Mouse (Mus musculus): ENCODE measurements around the gene Obscn. TPM values are rescaled to one million over a fixed set of nuclear protein-coding genes. Genes with fewer than 3 reads are reported as not detected.

Obscn gene
- polyA plus RNA-seq, 1 experiment from 2014 or later = 0.75 TPM

DNA sequence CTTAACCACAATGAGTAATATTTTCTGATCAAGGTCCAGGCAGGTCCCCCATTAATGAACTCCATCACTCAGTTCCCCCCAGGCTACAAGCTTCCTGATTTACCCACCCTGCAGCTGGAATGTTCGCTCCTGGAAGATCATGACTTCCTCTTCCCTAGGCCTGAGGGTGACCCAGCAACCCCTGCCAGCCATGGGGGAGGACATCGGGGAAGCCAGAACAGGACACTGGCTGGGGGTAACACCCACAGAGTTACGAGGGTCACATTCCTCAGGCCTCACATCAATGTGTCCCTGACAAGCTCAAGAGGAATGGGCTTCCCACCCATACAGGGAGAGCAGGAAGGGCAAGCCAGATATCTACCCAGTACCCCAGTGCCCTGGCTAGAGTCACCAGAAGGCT lies 33.6 kb upstream of the Obscn start:
- no peak overlapping the region for H3K27ac ChIP-seq (ENCODE audit: low read length)
- no peak overlapping the region for H3K4me3 ChIP-seq (ENCODE audit: low read depth, low read length)
- no peak overlapping the region for H3K9ac ChIP-seq (replicated peaks; ENCODE audit: low read depth, low read length)
- H3K9me3 ChIP-seq (ENCODE audit: control insufficient read depth, low read depth, low read length) = no peaks in the 10 kb centered on the region
- no peak for ATAC-seq (ENCODE audit: insufficient number of reproducible peaks, insufficient read depth, low FRiP score, low read depth)
- H3K4me2 ChIP-seq (replicated peaks; ENCODE audit: low read depth, low read length) = no peak overlapping the region
- H3K36me3 ChIP-seq (ENCODE audit: control insufficient read depth, insufficient read depth, low read length) = no peaks in the 10 kb centered on the region
- 50% methylated on average over 3 of the region's 3 CpGs for WGBS
- H3K4me1 ChIP-seq (ENCODE audit: control insufficient read depth, insufficient read depth, low read length) = no peaks in the 10 kb centered on the region
- H3K27me3 ChIP-seq (ENCODE audit: control insufficient read depth, insufficient read depth, low read length) = no peaks in the 10 kb centered on the region; the same call in 1 of the 2 replicates

DNA sequence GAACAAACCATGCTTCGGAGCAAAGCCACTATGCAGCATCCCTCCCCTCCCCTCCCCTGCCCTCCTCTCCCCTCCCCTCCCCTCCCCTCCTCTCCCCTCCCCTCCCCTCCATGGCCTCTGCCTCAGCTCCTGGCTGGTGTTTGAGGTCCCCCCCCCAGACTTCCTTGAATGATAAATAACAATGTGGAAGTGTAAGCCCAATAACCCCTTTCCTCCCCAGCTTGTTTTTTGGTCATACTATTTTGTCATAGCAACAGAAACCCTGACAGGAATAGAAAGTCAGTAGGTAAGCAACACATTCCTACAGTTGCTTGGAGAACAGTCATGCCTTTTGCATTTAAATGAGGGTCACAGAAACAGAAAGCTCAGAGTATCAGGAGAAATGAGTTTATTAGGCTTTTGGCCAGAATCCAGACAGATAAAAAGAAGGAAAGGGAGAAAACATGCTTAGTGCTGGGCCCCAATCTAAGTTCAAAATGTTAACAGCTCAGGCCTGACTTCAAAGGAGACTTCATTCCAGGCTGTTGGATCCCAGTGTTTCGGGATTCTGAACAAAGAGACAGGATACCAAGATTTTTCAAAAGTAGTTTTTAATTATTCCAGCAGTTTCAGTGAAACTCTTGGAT lies 29.5 kb upstream of the Obscn start:
- Histone ChIP-seq H3K9ac (replicated peaks; ENCODE audit: low read depth, low read length) (no peak overlapping the region), H3K4me3 (ENCODE audit: low read depth, low read length) (no peak overlapping the region), H3K9me3 (ENCODE audit: control insufficient read depth, low read depth, low read length) (no peaks in the 10 kb centered on the region), H3K4me1 (ENCODE audit: control insufficient read depth, insufficient read depth, low read length) (0 out of 2 replicates have a peak, but pooled peaks cover 5% of the 10 kb centered on the region), H3K36me3 (ENCODE audit: control insufficient read depth, insufficient read depth, low read length) (no peaks in the 10 kb centered on the region), H3K27ac (ENCODE audit: low read length) (no peak overlapping the region), H3K27me3 (ENCODE audit: control insufficient read depth, insufficient read depth, low read length) (no peaks in the 10 kb centered on the region), H3K4me2 (replicated peaks; ENCODE audit: low read depth, low read length) (no peak overlapping the region)
- WGBS = 60% methylated on average over 2 of the region's 2 CpGs
- no peak for ATAC-seq (ENCODE audit: insufficient number of reproducible peaks, insufficient read depth, low FRiP score, low read depth)

DNA sequence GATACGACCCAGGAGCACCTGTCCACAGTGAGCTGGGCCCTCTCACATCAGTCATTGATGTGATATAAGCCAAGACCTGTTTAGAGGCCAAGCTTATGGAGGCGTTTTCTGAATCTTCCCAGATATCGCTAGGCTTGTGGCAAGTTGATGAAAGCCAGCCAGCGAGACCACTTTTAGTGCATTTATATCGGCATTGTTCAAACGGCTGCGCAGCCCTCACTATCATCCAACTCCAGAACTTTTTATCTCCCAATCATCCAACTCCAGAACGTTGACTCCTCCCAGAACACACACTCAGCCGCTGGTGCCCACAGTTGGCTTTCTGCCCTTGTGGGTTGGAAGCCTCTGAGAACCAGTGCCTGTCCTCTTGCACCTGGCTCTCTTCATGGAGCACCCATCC lies 28.2 kb upstream of the Obscn start:
- ATAC-seq (ENCODE audit: insufficient number of reproducible peaks, insufficient read depth, low FRiP score, low read depth) = no peak
- Histone ChIP-seq H3K27me3 (ENCODE audit: control insufficient read depth, insufficient read depth, low read length) (no peaks in the 10 kb centered on the region), H3K4me1 (ENCODE audit: control insufficient read depth, insufficient read depth, low read length) (0 out of 2 replicates have a peak, but pooled peaks cover 5% of the 10 kb centered on the region), H3K4me2 (replicated peaks; ENCODE audit: low read depth, low read length) (peak overlapping the region; percentile 57), H3K36me3 (ENCODE audit: control insufficient read depth, insufficient read depth, low read length) (no peaks in the 10 kb centered on the region), H3K27ac (ENCODE audit: low read length) (peak overlapping the region; percentile 98), H3K9me3 (ENCODE audit: control insufficient read depth, low read depth, low read length) (no peaks in the 10 kb centered on the region), H3K4me3 (ENCODE audit: low read depth, low read length) (peak overlapping the region; percentile 62; the same call in 1 of the 2 replicates), H3K9ac (replicated peaks; ENCODE audit: low read depth, low read length) (no peak overlapping the region)
- WGBS = 79% methylated on average over 9 of the region's 9 CpGs

DNA sequence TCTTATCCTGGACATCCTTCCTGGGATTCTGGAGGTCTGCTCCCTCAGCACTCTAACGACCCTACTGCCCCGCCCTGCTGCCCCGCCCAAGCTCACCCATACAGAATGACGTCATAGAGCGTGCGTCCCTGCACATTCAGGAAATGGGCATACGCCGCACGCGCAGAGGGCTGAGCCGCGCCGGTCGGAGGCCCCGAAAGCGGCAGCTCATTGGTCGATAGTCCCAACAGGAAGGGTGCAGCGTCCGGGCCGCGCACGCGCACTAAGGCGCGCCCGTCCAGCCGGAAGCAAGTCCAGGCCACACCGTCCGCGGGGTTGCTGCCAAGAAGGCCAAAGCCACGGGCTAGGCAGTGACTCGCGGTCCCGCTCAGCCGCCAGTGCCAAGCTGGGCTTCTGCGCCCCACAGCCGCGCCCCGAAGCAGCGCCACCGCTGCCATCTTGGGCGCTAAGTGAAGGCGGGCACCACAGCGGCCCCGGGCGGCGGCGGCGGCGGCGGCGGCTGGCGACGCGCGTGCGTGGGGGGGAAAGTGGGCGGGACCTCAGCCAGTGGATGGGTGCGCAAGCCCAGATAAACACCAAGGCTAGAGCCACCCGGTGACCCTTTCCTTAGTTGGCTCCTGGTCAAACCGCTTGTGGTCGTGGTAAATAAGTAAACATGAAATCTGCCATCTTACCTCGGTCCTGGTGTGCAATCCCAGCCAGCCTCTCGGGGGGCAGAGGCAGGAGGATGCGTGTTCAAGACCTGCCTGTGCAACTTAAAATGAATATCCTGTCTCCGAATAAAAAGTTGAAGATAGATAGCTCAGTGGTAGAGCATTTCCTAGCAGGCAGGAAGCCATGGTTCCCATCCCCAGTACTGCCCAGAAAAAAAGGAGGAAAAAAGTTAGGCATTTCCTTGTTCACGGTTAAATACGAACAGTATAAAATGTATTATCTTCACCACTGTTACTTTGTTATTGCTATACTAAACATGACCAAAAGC lies 27.3 kb upstream of the Obscn start, which contains the start of gene Iba57:
Iba57 (minus strand) TSS at position 485 of the 982 bp plus-strand sequence.
- peak within 1 kb of the TSS; percentile 77 for H3K9ac ChIP-seq (replicated peaks; ENCODE audit: low read depth, low read length)
- H3K27me3 ChIP-seq (ENCODE audit: control insufficient read depth, insufficient read depth, low read length) = no peaks in the 10 kb centered on the region
- peaks cover under 1% of the 10 kb centered on the region; the same call in 1 of the 2 replicates for H3K36me3 ChIP-seq (ENCODE audit: control insufficient read depth, insufficient read depth, low read length)
- H3K9me3 ChIP-seq (ENCODE audit: control insufficient read depth, low read depth, low read length) = no peaks in the 10 kb centered on the region
- WGBS = 3% methylated on average over 63 of the region's 68 CpGs
- peak within 1 kb of the TSS; percentile 57 for H3K4me2 ChIP-seq (replicated peaks; ENCODE audit: low read depth, low read length)
- H3K4me3 ChIP-seq (ENCODE audit: low read depth, low read length) = peak within 1 kb of the TSS; percentile 62
- ATAC-seq (ENCODE audit: insufficient number of reproducible peaks, insufficient read depth, low FRiP score, low read depth) = peak; percentile 98
- peak within 1 kb of the TSS; percentile 98 for H3K27ac ChIP-seq (ENCODE audit: low read length)
- 0 out of 2 replicates have a peak, but pooled peaks cover 5% of the 10 kb centered on the region for H3K4me1 ChIP-seq (ENCODE audit: control insufficient read depth, insufficient read depth, low read length)

DNA sequence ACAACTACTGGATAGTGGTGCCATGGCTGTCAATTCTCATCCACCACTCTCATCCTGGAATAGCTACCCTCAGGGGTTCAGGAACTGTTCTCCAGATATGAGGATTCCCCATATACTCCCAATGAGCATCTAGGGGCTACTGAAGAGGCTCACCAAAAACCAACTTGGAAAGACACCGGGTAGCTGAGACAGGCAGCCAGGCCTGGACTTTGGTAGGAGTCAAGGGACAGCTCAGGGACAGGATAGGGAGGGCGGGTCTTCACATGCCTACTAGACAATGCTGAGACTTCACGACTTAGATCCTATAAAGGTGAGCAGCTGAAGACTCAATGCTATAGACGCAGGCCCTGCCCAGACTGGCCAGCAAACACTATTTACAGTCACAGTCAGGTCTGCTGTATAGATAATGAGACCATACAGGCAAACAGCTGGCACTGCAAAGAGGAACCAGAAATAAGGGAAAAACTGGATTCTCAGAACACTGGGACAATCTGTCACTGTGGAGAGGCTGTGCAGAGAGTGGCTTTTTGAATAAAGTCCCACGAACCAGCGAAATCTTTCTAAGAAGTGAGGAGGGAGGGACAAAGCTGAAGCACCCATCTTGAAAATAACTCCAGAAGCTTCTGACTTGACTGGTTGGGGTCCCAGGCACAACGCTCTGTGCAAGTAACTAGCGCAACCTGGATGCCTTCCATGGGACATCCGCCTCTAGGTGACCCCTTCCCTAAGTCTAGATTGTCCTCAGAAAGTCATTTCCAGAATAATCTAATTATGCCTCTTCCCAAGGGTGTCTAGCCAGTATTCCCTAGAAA lies 26.4 kb upstream of the Obscn start:
- WGBS = 54% methylated on average over 9 of the region's 9 CpGs
- no peaks in the 10 kb centered on the region for H3K27me3 ChIP-seq (ENCODE audit: control insufficient read depth, insufficient read depth, low read length)
- H3K9me3 ChIP-seq (ENCODE audit: control insufficient read depth, low read depth, low read length) = no peaks in the 10 kb centered on the region
- H3K4me1 ChIP-seq (ENCODE audit: control insufficient read depth, insufficient read depth, low read length) = 0 out of 2 replicates have a peak, but pooled peaks cover 5% of the 10 kb centered on the region
- H3K27ac ChIP-seq (ENCODE audit: low read length) = peak overlapping the region; percentile 1; the same call in 1 of the 2 replicates
- peak overlapping the region; percentile 62 for H3K4me3 ChIP-seq (ENCODE audit: low read depth, low read length)
- peak overlapping the region; percentile 56 for H3K4me2 ChIP-seq (replicated peaks; ENCODE audit: low read depth, low read length)
- no peak for ATAC-seq (ENCODE audit: insufficient number of reproducible peaks, insufficient read depth, low FRiP score, low read depth)
- peaks cover 8% of the 10 kb centered on the region; the same call in 1 of the 2 replicates for H3K36me3 ChIP-seq (ENCODE audit: control insufficient read depth, insufficient read depth, low read length)
- H3K9ac ChIP-seq (replicated peaks; ENCODE audit: low read depth, low read length) = peak overlapping the region; percentile 0; the same call in 1 of the 2 replicates

DNA sequence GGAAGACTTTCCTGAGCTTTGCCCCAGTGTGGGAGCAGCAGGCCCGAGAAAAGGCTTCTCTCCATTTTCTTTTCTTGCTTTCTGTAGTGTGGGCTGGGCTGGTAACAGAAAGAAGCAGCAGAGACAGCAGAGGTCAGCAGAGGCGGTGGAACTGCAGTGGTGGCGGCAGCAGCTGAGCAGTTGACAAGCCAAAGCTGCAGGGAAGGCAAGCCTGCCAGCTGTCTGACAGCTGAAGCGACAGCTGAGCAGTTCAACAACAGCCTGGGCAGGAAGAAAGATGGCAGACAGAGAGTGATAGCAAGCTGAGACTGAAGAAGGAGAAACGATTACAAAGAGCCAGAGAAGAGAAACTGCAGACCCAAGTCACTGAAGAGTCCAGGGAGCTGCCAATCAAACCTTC lies 25.2 kb upstream of the Obscn start:
- no peak overlapping the region for H3K27ac ChIP-seq (ENCODE audit: low read length)
- H3K4me2 ChIP-seq (replicated peaks; ENCODE audit: low read depth, low read length) = no peak overlapping the region
- WGBS = 71% methylated on average over 5 of the region's 5 CpGs
- H3K36me3 ChIP-seq (ENCODE audit: control insufficient read depth, insufficient read depth, low read length) = peaks cover 8% of the 10 kb centered on the region; the same call in 1 of the 2 replicates
- H3K27me3 ChIP-seq (ENCODE audit: control insufficient read depth, insufficient read depth, low read length) = no peaks in the 10 kb centered on the region
- no peak for ATAC-seq (ENCODE audit: insufficient number of reproducible peaks, insufficient read depth, low FRiP score, low read depth)
- 0 out of 2 replicates have a peak, but pooled peaks cover 5% of the 10 kb centered on the region for H3K4me1 ChIP-seq (ENCODE audit: control insufficient read depth, insufficient read depth, low read length)
- no peak overlapping the region for H3K9ac ChIP-seq (replicated peaks; ENCODE audit: low read depth, low read length)
- H3K4me3 ChIP-seq (ENCODE audit: low read depth, low read length) = no peak overlapping the region
- no peaks in the 10 kb centered on the region for H3K9me3 ChIP-seq (ENCODE audit: control insufficient read depth, low read depth, low read length)

DNA sequence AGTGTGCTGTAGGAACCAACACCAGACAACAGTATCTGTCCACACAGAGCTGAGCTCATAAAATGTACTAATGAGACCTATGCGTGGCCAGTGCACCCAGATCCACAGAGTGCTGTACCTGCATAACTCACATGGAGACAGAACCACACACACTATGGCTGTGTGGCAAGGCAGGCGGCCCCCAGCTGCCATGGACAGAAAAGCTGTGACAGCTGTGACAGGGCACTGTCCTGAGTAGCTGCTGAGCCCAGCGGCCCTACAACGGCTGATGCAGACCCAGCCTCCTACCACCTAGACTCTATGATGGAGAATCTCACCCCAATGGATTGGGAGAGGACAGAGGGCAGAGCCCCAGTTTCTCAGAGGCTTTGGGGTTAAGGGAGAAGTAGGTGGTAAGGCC lies 23.4 kb upstream of the Obscn start:
- WGBS = 86% methylated on average over 4 of the region's 4 CpGs

More for the DNA sequence above, 23.4 kb upstream of the Obscn start:
- Histone ChIP-seq H3K36me3 (ENCODE audit: control insufficient read depth, insufficient read depth, low read length) (peaks cover 8% of the 10 kb centered on the region; the same call in 1 of the 2 replicates), H3K9ac (replicated peaks; ENCODE audit: low read depth, low read length) (no peak overlapping the region), H3K4me2 (replicated peaks; ENCODE audit: low read depth, low read length) (no peak overlapping the region), H3K4me3 (ENCODE audit: low read depth, low read length) (no peak overlapping the region), H3K9me3 (ENCODE audit: control insufficient read depth, low read depth, low read length) (no peaks in the 10 kb centered on the region), H3K27ac (ENCODE audit: low read length) (no peak overlapping the region), H3K27me3 (ENCODE audit: control insufficient read depth, insufficient read depth, low read length) (no peaks in the 10 kb centered on the region), H3K4me1 (ENCODE audit: control insufficient read depth, insufficient read depth, low read length) (0 out of 2 replicates have a peak, but pooled peaks cover 5% of the 10 kb centered on the region)
- no peak for ATAC-seq (ENCODE audit: insufficient number of reproducible peaks, insufficient read depth, low FRiP score, low read depth)

All from stomach, embryonic 14.5 days (tissue).